Mouse (Mus musculus): Measurements from ENCODE around the gene Rfx2. TPM values are rescaled to one million over a fixed set of nuclear protein-coding genes. Genes with fewer than 3 reads are reported as not detected.

Rfx2 gene
- polyA plus RNA-seq (2015; fragmentation: Nextera tagmentation; extraction: Ambion mirVana): 3.2 and 3.3 TPM in 2 replicates

DNA sequence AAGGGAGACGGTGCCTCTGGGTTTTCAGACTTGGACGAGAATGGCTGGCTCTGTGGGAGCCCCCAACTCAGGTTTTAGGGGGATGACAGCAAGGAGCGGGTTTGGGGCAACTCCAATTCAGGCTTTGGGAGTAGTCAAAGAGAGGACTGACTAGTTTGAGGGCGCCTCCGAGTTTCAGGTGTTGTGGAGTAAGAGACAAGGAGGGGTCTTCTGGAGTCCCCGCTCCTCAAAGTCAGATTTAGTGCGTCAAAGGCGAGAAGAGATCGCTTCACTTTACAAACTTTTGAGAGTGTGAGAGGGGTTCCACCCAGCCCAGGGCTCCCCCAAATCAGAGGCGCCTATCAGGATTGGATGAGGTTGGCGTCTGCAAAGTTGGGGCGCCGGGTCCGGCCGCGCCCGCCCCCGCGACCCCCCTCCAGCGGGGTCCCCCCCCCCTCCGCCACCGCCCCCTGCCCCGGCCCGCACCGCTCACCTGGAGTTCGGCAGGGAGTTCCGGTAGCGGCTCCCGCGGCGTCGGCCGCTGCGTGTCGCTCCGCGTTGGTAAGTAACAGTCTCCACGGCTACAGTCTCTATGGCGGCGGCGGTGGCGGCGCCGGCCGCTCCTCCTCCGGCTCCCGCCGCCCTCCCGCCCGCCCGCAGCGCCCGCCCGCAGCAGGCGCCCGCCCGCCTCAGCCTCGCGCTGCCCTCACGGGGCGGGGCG is at the start of gene Rfx2:
TSS of gene Rfx2 (minus strand) at position 603 of the 700 bp plus-strand sequence.
- Histone ChIP-seq H3K4me2 (replicated peaks; ENCODE audit: low read depth) (peak within 1 kb of the TSS; percentile 89), H3K36me3 (ENCODE audit: control insufficient read depth, insufficient read depth, low read length) (no peaks in the 10 kb centered on the region), H3K9ac (ENCODE audit: low read length) (peak within 1 kb of the TSS; percentile 70), H3K27me3 (ENCODE audit: control insufficient read depth, insufficient read depth, low read length) (no peaks in the 10 kb centered on the region), H3K4me1 (replicated peaks; ENCODE audit: control insufficient read depth, insufficient read depth) (0 out of 2 replicates have a peak, but pooled peaks cover 3% of the 10 kb centered on the region), H3K9me3 (ENCODE audit: control insufficient read depth, low read length) (no peaks in the 10 kb centered on the region), H3K4me3 (ENCODE audit: low read depth, low read length) (peak within 1 kb of the TSS; percentile 66), H3K27ac (replicated peaks) (no peak within 1 kb of the TSS)
- no peak for DNase-seq (ENCODE audit: low spot score)
- under 1% methylated on average over 11 of the region's 62 CpGs for WGBS
- ATAC-seq (ENCODE audit: low FRiP score, low TSS enrichment): no peak
- TF ChIP-seq EP300 (optimal IDR thresholded peaks at IDR 0.05) (no peak), CTCF (IDR thresholded peaks at IDR 0.05; ENCODE audit: low read depth) (no peak)

DNA sequence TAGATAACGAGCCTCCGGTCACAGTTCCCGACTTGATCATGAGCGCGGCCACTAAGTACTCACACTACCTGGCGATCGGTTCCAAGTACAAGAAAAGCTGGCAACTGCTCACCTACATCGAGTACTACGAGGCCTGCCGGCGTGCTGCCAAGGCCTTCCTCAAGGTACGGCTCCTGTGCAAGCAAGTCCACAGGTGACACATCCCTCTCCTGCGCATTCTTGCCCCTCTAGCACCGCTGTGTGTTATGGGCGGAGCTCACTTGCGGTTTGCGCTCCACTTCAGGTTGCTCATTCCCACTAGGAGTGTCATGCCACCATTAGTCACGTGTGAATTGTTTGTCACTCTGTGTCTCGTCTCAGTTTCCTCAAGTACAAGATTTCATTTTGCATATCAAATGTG is 46.6 kb upstream of the Rfx2 start:
- H3K27ac ChIP-seq (replicated peaks): no peak overlapping the region
- H3K9me3 ChIP-seq (ENCODE audit: control insufficient read depth, low read length): no peaks in the 10 kb centered on the region
- DNase-seq (ENCODE audit: low spot score): no peak
- no peak; the same call in 1 of the 2 replicates for ATAC-seq (ENCODE audit: low FRiP score, low TSS enrichment)
- no peak for TF ChIP-seq EP300 (optimal IDR thresholded peaks at IDR 0.05)
- no peak for TF ChIP-seq CTCF (IDR thresholded peaks at IDR 0.05; ENCODE audit: low read depth)
- H3K4me1 ChIP-seq (replicated peaks; ENCODE audit: control insufficient read depth, insufficient read depth): no peaks in the 10 kb centered on the region
- H3K36me3 ChIP-seq (ENCODE audit: control insufficient read depth, insufficient read depth, low read length): no peaks in the 10 kb centered on the region
- no peak overlapping the region for H3K9ac ChIP-seq (ENCODE audit: low read length)
- H3K4me3 ChIP-seq (ENCODE audit: low read depth, low read length): no peak overlapping the region
- H3K27me3 ChIP-seq (ENCODE audit: control insufficient read depth, insufficient read depth, low read length): no peaks in the 10 kb centered on the region
- no peak overlapping the region for H3K4me2 ChIP-seq (replicated peaks; ENCODE audit: low read depth)
- WGBS: 82% methylated on average over 19 of the region's 19 CpGs

DNA sequence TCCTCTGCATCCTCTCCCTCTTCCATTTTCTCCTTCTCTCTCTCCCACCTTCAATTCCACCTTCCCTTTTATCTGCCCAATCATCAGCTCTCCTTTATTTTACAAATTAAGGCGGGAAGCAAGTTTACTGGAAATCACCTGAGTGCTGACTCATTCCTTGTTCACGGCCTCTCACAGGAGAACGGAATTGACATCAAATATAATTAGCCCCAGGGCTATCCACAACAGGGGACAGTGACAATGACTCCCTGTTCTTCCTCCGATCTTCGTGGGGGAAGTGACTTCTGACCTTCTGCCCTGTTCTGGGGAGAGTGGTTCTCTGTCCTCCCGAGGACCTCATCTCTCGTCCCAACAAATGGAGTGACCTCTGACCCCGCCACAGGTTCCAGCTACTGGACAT is 46.2 kb upstream of the Rfx2 start:
- 55% methylated on average over 8 of the region's 8 CpGs for WGBS
- H3K4me2 ChIP-seq (replicated peaks; ENCODE audit: low read depth): no peak overlapping the region
- no peak overlapping the region for H3K4me3 ChIP-seq (ENCODE audit: low read depth, low read length)
- TF ChIP-seq CTCF (IDR thresholded peaks at IDR 0.05; ENCODE audit: low read depth): no peak
- no peak for TF ChIP-seq EP300 (optimal IDR thresholded peaks at IDR 0.05)
- DNase-seq (ENCODE audit: low spot score): no peak
- no peaks in the 10 kb centered on the region for H3K4me1 ChIP-seq (replicated peaks; ENCODE audit: control insufficient read depth, insufficient read depth)
- H3K9ac ChIP-seq (ENCODE audit: low read length): no peak overlapping the region
- H3K27ac ChIP-seq (replicated peaks): no peak overlapping the region
- no peaks in the 10 kb centered on the region for H3K27me3 ChIP-seq (ENCODE audit: control insufficient read depth, insufficient read depth, low read length)
- no peaks in the 10 kb centered on the region for H3K9me3 ChIP-seq (ENCODE audit: control insufficient read depth, low read length)
- no peaks in the 10 kb centered on the region for H3K36me3 ChIP-seq (ENCODE audit: control insufficient read depth, insufficient read depth, low read length)
- no peak; the same call in 1 of the 2 replicates for ATAC-seq (ENCODE audit: low FRiP score, low TSS enrichment)

DNA sequence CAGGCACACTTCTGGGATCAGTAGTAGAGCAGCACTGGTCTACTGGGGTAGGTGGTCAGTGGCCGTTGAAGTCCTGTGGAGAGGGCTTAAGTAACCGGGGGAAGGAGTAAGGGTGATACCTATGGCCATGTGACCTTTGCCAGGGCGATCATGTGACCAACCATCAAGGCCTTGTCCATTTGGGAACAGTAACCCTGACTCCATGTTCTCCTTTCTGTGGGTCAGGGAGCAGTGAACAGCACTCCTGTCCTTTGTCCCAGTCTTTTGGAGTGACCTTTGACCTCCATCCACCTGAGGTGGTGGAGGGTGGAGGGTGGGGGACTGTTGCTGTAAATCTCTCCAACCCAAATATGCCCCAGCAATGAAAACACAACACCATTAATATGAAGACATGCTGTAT is 45.7 kb upstream of the Rfx2 start:
- H3K27me3 ChIP-seq (ENCODE audit: control insufficient read depth, insufficient read depth, low read length): no peaks in the 10 kb centered on the region
- no peak overlapping the region for H3K4me2 ChIP-seq (replicated peaks; ENCODE audit: low read depth)
- no peaks in the 10 kb centered on the region for H3K9me3 ChIP-seq (ENCODE audit: control insufficient read depth, low read length)
- ATAC-seq (ENCODE audit: low FRiP score, low TSS enrichment) (no peak), DNase-seq (ENCODE audit: low spot score) (no peak)
- no peak overlapping the region for H3K27ac ChIP-seq (replicated peaks)
- H3K9ac ChIP-seq (ENCODE audit: low read length): no peak overlapping the region
- H3K4me1 ChIP-seq (replicated peaks; ENCODE audit: control insufficient read depth, insufficient read depth): no peaks in the 10 kb centered on the region
- no peaks in the 10 kb centered on the region for H3K36me3 ChIP-seq (ENCODE audit: control insufficient read depth, insufficient read depth, low read length)
- no peak overlapping the region for H3K4me3 ChIP-seq (ENCODE audit: low read depth, low read length)
- TF ChIP-seq EP300 (optimal IDR thresholded peaks at IDR 0.05): no peak
- TF ChIP-seq CTCF (IDR thresholded peaks at IDR 0.05; ENCODE audit: low read depth): no peak
- WGBS: 83% methylated on average over 3 of the region's 3 CpGs

DNA sequence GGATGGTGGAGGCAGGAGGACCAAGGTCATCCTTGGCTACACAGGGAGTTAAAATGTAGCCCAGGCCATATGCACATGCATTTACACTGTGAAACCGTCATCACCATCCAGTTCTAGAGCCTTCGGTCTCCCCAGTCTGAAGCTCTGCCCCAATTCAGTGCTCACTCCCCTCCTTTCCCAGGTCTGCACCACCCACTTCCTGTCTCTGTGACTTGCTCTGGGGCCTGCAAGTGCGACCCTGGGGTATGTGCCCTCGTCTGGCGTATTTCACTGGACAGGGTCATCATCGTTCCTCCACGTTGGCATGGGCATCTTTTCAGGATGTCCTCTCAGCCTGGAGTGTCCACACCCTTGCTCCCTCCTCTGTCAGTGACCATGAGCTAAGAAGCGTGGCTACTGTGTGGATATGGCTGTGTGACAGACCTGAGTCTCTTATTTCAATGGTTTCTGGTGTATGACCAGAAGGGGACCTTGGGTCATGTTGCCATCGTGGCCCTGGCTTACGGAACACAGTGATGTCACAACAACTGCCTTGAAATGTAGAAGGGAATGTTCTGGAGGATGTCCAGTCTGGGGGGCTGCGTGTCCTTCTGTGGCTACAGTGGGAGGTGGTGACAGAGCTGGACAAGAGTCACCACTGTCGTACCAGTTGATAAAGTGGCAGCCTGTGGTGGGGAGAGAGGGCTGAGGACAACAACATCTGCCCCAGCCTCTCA is 44.3 kb upstream of the Rfx2 start, which contains the start of gene 1700061G19Rik:
TSS of gene 1700061G19Rik (plus strand) at position 542 of the 716 bp plus-strand sequence.
- TF ChIP-seq EP300 (optimal IDR thresholded peaks at IDR 0.05): no peak
- TF ChIP-seq CTCF (IDR thresholded peaks at IDR 0.05; ENCODE audit: low read depth): no peak
- no peak for ATAC-seq (ENCODE audit: low FRiP score, low TSS enrichment)
- 82% methylated on average over 12 of the region's 12 CpGs for WGBS

DNA sequence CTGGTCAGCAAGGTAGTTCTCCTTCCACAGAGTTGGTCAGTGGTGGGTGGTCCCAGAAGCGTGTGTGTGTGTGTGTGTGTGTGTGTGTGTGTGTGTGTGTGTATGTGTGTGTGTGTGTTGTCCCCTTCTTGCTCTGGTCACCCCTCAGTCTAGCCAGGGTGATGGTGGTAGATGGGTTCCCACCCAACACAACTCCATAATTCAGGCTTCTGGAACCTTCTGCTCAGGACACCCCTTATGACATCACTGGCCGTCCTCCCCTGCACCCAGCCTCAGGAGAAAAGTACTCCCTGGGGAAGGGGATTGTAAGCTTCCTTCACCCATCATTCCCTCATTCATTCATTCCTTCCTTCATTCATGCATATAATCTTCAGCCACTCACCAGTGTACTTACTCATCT is 43.4 kb upstream of the Rfx2 start, which contains the start of gene Acsbg2:
TSS of gene Acsbg2 (minus strand) at position 211 of the 400 bp plus-strand sequence.
- H3K27ac ChIP-seq (replicated peaks): no peak within 1 kb of the TSS
- no peaks in the 10 kb centered on the region for H3K9me3 ChIP-seq (ENCODE audit: control insufficient read depth, low read length)
- no peak for ATAC-seq (ENCODE audit: low FRiP score, low TSS enrichment)
- H3K4me2 ChIP-seq (replicated peaks; ENCODE audit: low read depth): no peak within 1 kb of the TSS
- DNase-seq (ENCODE audit: low spot score): no peak
- no peaks in the 10 kb centered on the region for H3K27me3 ChIP-seq (ENCODE audit: control insufficient read depth, insufficient read depth, low read length)
- no peak within 1 kb of the TSS for H3K4me3 ChIP-seq (ENCODE audit: low read depth, low read length)
- 89% methylated on average over 2 of the region's 2 CpGs for WGBS
- H3K4me1 ChIP-seq (replicated peaks; ENCODE audit: control insufficient read depth, insufficient read depth): no peaks in the 10 kb centered on the region
- TF ChIP-seq EP300 (optimal IDR thresholded peaks at IDR 0.05) (no peak), CTCF (IDR thresholded peaks at IDR 0.05; ENCODE audit: low read depth) (no peak)
- no peaks in the 10 kb centered on the region for H3K36me3 ChIP-seq (ENCODE audit: control insufficient read depth, insufficient read depth, low read length)
- H3K9ac ChIP-seq (ENCODE audit: low read length): no peak within 1 kb of the TSS

More for the DNA sequence above, 44.3 kb upstream of the Rfx2 start, which contains the start of gene 1700061G19Rik:
- Histone ChIP-seq H3K9ac (ENCODE audit: low read length) (no peak within 1 kb of the TSS), H3K4me2 (replicated peaks; ENCODE audit: low read depth) (no peak within 1 kb of the TSS), H3K4me1 (replicated peaks; ENCODE audit: control insufficient read depth, insufficient read depth) (no peaks in the 10 kb centered on the region), H3K4me3 (ENCODE audit: low read depth, low read length) (no peak within 1 kb of the TSS), H3K27me3 (ENCODE audit: control insufficient read depth, insufficient read depth, low read length) (no peaks in the 10 kb centered on the region), H3K36me3 (ENCODE audit: control insufficient read depth, insufficient read depth, low read length) (no peaks in the 10 kb centered on the region), H3K27ac (replicated peaks) (no peak within 1 kb of the TSS), H3K9me3 (ENCODE audit: control insufficient read depth, low read length) (no peaks in the 10 kb centered on the region)
- no peak for DNase-seq (ENCODE audit: low spot score)
